Mouse (Mus musculus) embryo, embryonic 10.5 days (tissue): Measurements from ENCODE around the gene L3mbtl3.

Experiments used
- DNase-seq: peaks from one replicate; pipeline ENCODE4 v3.0.0-alpha.2; 2015; ENCODE audit warnings: low spot score

Gene L3mbtl3

GRCm38 (mm10) chr10:26243203-26243602, 132.6 kb downstream of the L3mbtl3 start:
- no peak for DNase-seq

GRCm38 (mm10) chr10:26239090-26239489, 136.7 kb downstream of the L3mbtl3 start:
- no peak for DNase-seq

GRCm38 (mm10) chr10:26238559-26238958, 137.2 kb downstream of the L3mbtl3 start:
- no peak for DNase-seq

- no peak for DNase-seq
Measured at GRCm38 (mm10) chr10:26232071-26232653, 143.6 kb downstream of the L3mbtl3 start.

GRCm38 (mm10) chr10:26229488-26229887, 146.3 kb downstream of the L3mbtl3 start, which contains the start of gene Samd3:
Samd3 (plus strand) TSS chr10:26229707.
- DNase-seq, result no peak

- DNase-seq, result no peak
Measured at GRCm38 (mm10) chr10:26228187-26228586, 147.6 kb downstream of the L3mbtl3 start.

- peak; percentile 12 for DNase-seq
Measured at GRCm38 (mm10) chr10:26226734-26227133, 149.0 kb downstream of the L3mbtl3 start.

- no peak for DNase-seq
Measured at GRCm38 (mm10) chr10:26226241-26226640, 149.5 kb downstream of the L3mbtl3 start.
